Mouse (Mus musculus): ENCODE data around the gene Serinc5.

Serinc5 gene

GRCm38 (mm10) chr13:92613094-92613493, 2.2 kb downstream of the Serinc5 start:
- DNase-seq (ENCODE audit: low spot score) = no peak

- DNase-seq (ENCODE audit: low spot score) = no peak
Measured at GRCm38 (mm10) chr13:92615201-92615600, 4.3 kb downstream of the Serinc5 start.

GRCm38 (mm10) chr13:92616459-92616858, 5.6 kb downstream of the Serinc5 start:
- DNase-seq (ENCODE audit: low spot score) = no peak

- DNase-seq (ENCODE audit: low spot score) = no peak
Measured at GRCm38 (mm10) chr13:92626196-92626595, 15.3 kb downstream of the Serinc5 start.

GRCm38 (mm10) chr13:92626725-92627124, 15.8 kb downstream of the Serinc5 start:
- no peak for DNase-seq (ENCODE audit: low spot score)

GRCm38 (mm10) chr13:92629509-92629908, 18.6 kb downstream of the Serinc5 start:
- DNase-seq (ENCODE audit: low spot score) = no peak

GRCm38 (mm10) chr13:92631450-92631849, 20.6 kb downstream of the Serinc5 start:
- DNase-seq (ENCODE audit: low spot score) = no peak

GRCm38 (mm10) chr13:92632550-92632949, 21.7 kb downstream of the Serinc5 start:
- DNase-seq (ENCODE audit: low spot score) = no peak

GRCm38 (mm10) chr13:92635040-92635439, 24.1 kb downstream of the Serinc5 start:
- DNase-seq (ENCODE audit: low spot score) = no peak

GRCm38 (mm10) chr13:92636226-92636909, 25.5 kb downstream of the Serinc5 start:
- no peak for DNase-seq (ENCODE audit: low spot score)

- peak; percentile 54 for DNase-seq (ENCODE audit: low spot score)
Measured at GRCm38 (mm10) chr13:92636910-92637275, 26.0 kb downstream of the Serinc5 start.

- DNase-seq (ENCODE audit: low spot score) = no peak
Measured at GRCm38 (mm10) chr13:92639093-92640014, 28.5 kb downstream of the Serinc5 start.

GRCm38 (mm10) chr13:92644199-92644598, 33.3 kb downstream of the Serinc5 start:
- no peak for DNase-seq (ENCODE audit: low spot score)

- no peak for DNase-seq (ENCODE audit: low spot score)
Measured at GRCm38 (mm10) chr13:92644753-92645152, 33.9 kb downstream of the Serinc5 start.

- no peak for DNase-seq (ENCODE audit: low spot score)
Measured at GRCm38 (mm10) chr13:92647695-92648094, 36.8 kb downstream of the Serinc5 start.

GRCm38 (mm10) chr13:92649111-92649510, 38.2 kb downstream of the Serinc5 start:
- peak; percentile 73 for DNase-seq (ENCODE audit: low spot score)

- DNase-seq (ENCODE audit: low spot score) = no peak
Measured at GRCm38 (mm10) chr13:92650956-92651355, 40.1 kb downstream of the Serinc5 start.

- DNase-seq (ENCODE audit: low spot score) = no peak
Measured at GRCm38 (mm10) chr13:92652498-92652897, 41.6 kb downstream of the Serinc5 start.

- DNase-seq (ENCODE audit: low spot score) = no peak
Measured at GRCm38 (mm10) chr13:92653283-92653682, 42.4 kb downstream of the Serinc5 start.

- no peak for DNase-seq (ENCODE audit: low spot score)
Measured at GRCm38 (mm10) chr13:92656815-92657513, 46.1 kb downstream of the Serinc5 start.

- DNase-seq (ENCODE audit: low spot score) = no peak
Measured at GRCm38 (mm10) chr13:92659611-92660010, 48.7 kb downstream of the Serinc5 start.

GRCm38 (mm10) chr13:92662555-92663286, 51.8 kb downstream of the Serinc5 start:
- no peak for DNase-seq (ENCODE audit: low spot score)

Measured in testis, postnatal 14 days (tissue).